7 mouse cellular contexts compared by ENCODE assay signal in the genomic region with DNA sequence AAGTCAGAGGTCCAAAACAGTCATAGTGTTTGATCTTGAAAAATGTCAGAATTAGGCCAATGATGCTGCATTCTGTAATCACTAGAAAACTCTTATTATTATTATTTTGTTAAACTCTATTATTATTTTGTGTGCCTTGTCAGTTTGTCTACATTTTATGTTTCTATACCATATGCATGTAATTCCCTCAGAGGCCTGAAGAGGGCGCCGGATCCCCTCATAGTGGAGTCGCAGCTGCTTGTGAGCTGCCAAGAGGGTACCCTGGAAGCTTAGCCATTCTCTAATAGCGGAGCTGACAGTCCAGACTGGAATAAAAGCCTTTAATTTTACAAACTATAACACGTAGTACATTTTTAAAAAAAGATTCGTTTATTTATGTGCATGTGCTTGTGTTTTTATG.
A peak's percentile ranks its signal among the peaks of the same experiment; 100 is the strongest.
DNase-seq lines count a peak whose midpoint lies in the region; ATAC-seq and TF ChIP-seq lines count a peak whose summit lies in the region.

No protein-coding gene starts in this region.

- 20% methylated on average over 6 of the region's 6 CpGs for WGBS in hindbrain, embryonic 14.5 days
- 25% methylated on average over 6 of the region's 6 CpGs for WGBS in hindbrain, embryonic 13.5 days
- WGBS in neural tube, embryonic 15.5 days: 17% methylated on average over 6 of the region's 6 CpGs

- no peaks in the 10 kb centered on the region for H3K27me3 ChIP-seq in hindbrain, embryonic 14.5 days (ENCODE audit: control insufficient read depth, insufficient read depth, low read length)
- H3K27me3 ChIP-seq in hindbrain, embryonic 13.5 days: no peaks in the 10 kb centered on the region
- H3K27me3 ChIP-seq in neural tube, embryonic 15.5 days (replicated peaks): no peaks in the 10 kb centered on the region
- H3K27me3 ChIP-seq in testis, adult 2 months (ENCODE audit: control insufficient read depth, insufficient read depth, low read length): no peaks in the 10 kb centered on the region

- no peak for ATAC-seq in hindbrain, embryonic 14.5 days (ENCODE audit: low FRiP score)
- no peak for ATAC-seq in hindbrain, embryonic 13.5 days (ENCODE audit: low FRiP score)
- ATAC-seq in neural tube, embryonic 15.5 days (ENCODE audit: low FRiP score): no peak
- ATAC-seq in erythroid progenitor cell, adult 5-6 weeks (replicated peaks; ENCODE audit: low FRiP score, poor library complexity, severe bottlenecking): no peak

- TF ChIP-seq CTCF in testis, adult 2 months (IDR thresholded peaks at IDR 0.05; ENCODE audit: control insufficient read depth, insufficient read depth, insufficient replicate concordance, low read depth, low read length): peak; percentile 80; the same call in 1 of the 2 replicates

- no peaks in the 10 kb centered on the region for H3K9me3 ChIP-seq in hindbrain, embryonic 14.5 days (ENCODE audit: control insufficient read depth, low read length)
- no peaks in the 10 kb centered on the region for H3K9me3 ChIP-seq in hindbrain, embryonic 13.5 days
- H3K9me3 ChIP-seq in neural tube, embryonic 15.5 days (replicated peaks): no peaks in the 10 kb centered on the region

- no peak overlapping the region for H3K9ac ChIP-seq in hindbrain, embryonic 14.5 days
- no peak overlapping the region for H3K9ac ChIP-seq in hindbrain, embryonic 13.5 days
- no peak overlapping the region for H3K9ac ChIP-seq in neural tube, embryonic 15.5 days (replicated peaks)

- H3K4me3 ChIP-seq in hindbrain, embryonic 14.5 days (replicated peaks; ENCODE audit: low read length): no peak overlapping the region
- H3K4me3 ChIP-seq in hindbrain, embryonic 13.5 days: no peak overlapping the region
- no peak overlapping the region for H3K4me3 ChIP-seq in neural tube, embryonic 15.5 days (replicated peaks)
- H3K4me3 ChIP-seq in testis, adult 2 months (ENCODE audit: control insufficient read depth, low read depth, low read length): no peak overlapping the region

- H3K36me3 ChIP-seq in hindbrain, embryonic 14.5 days (replicated peaks; ENCODE audit: control insufficient read depth, insufficient read depth): no peaks in the 10 kb centered on the region
- no peaks in the 10 kb centered on the region for H3K36me3 ChIP-seq in hindbrain, embryonic 13.5 days
- H3K36me3 ChIP-seq in neural tube, embryonic 15.5 days: no peaks in the 10 kb centered on the region
- no peaks in the 10 kb centered on the region for H3K36me3 ChIP-seq in testis, adult 2 months (ENCODE audit: control insufficient read depth, insufficient read depth, low read length)

- no peak for TF ChIP-seq POLR2A in testis, adult 2 months (IDR thresholded peaks at IDR 0.05; ENCODE audit: control insufficient read depth, low read depth, low read length)

- no peak overlapping the region for H3K4me2 ChIP-seq in hindbrain, embryonic 14.5 days (replicated peaks)
- no peak overlapping the region for H3K4me2 ChIP-seq in hindbrain, embryonic 13.5 days
- no peak overlapping the region for H3K4me2 ChIP-seq in neural tube, embryonic 15.5 days

- H3K27ac ChIP-seq in hindbrain, embryonic 14.5 days: no peak overlapping the region
- H3K27ac ChIP-seq in hindbrain, embryonic 13.5 days: no peak overlapping the region
- H3K27ac ChIP-seq in neural tube, embryonic 15.5 days (replicated peaks): no peak overlapping the region
- H3K27ac ChIP-seq in testis, adult 2 months (ENCODE audit: control insufficient read depth, insufficient read depth, low read depth, low read length): no peak overlapping the region

- no peaks in the 10 kb centered on the region; the same call in 1 of the 2 replicates for H3K4me1 ChIP-seq in hindbrain, embryonic 14.5 days (replicated peaks; ENCODE audit: control insufficient read depth, insufficient read depth, low read length)
- H3K4me1 ChIP-seq in hindbrain, embryonic 13.5 days (replicated peaks): peaks cover 7% of the 10 kb centered on the region; the same call in 1 of the 2 replicates
- H3K4me1 ChIP-seq in neural tube, embryonic 15.5 days: peaks cover 5% of the 10 kb centered on the region; the same call in 1 of the 2 replicates
- no peaks in the 10 kb centered on the region for H3K4me1 ChIP-seq in testis, adult 2 months (ENCODE audit: control insufficient read depth, insufficient read depth, low read length)

- DNase-seq in hindbrain, embryonic 14.5 days (ENCODE audit: low spot score): peak; percentile 54
- DNase-seq in neural tube, embryonic 10.5 days (ENCODE audit: extremely low spot score, low spot score): peak; percentile 29
- DNase-seq in c-Kit-positive CD71-positive TER-119-positive erythroid progenitor cells, embryonic 14.5 days (ENCODE audit: low spot score): peak; percentile 1

Comparison
In these comparisons a context has a peak if more than half of its experiments do, and no peak if none do; other contexts are left out.
1. DNase-seq: peak in every context shown above with its lines; median percentile 54 in hindbrain, embryonic 14.5 days; 29 in neural tube, embryonic 10.5 days; 1 in c-Kit-positive CD71-positive TER-119-positive erythroid progenitor cells, embryonic 14.5 days.